Mouse (Mus musculus): Measurements from ENCODE around the gene Olfr1393.

DNA sequence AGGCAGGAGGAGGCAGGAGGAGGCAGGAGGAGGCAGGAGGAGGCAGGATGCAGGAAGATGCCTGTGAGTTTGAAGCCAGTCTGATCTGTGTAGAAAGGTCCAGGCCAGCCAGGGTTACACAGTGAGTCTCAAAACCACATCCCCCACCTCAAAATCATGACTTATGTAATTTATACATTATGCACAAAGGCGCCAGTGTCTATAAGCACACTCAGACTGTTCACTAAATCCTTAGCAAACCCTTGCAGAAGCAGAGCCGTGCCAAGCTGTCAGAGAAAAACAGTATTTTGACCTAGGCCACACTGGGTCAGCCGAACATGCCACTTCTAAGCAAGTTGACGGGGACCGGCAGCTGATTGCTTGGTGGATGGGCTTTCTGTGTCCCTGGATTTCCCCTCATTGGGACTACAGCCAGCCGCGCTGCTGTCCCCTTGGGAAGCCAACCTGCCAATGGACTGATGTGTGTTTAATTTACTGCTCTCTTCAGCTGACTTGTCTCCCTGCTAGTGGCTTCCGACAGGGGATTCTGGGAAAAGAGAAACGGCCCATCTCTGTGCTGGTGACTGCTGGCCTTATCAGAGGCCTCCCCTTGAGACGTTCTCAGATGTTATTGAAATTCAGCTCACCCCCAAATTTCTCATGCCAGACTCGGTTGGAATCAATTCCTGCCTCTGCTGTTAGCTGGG is 4.1 kb upstream of the Olfr1393 start:
- no peak for TF ChIP-seq CTCF (conservative IDR thresholded peaks at IDR 0.05; ENCODE audit: insufficient read depth, insufficient read length, low read depth, low read length)
- TF ChIP-seq POLR2A (IDR thresholded peaks at IDR 0.05; ENCODE audit: low read depth, low read length): no peak

All from kidney, adult 2 months (tissue).